Comparison of ENCODE assay signal across 19 mouse cellular contexts in the genomic region with DNA sequence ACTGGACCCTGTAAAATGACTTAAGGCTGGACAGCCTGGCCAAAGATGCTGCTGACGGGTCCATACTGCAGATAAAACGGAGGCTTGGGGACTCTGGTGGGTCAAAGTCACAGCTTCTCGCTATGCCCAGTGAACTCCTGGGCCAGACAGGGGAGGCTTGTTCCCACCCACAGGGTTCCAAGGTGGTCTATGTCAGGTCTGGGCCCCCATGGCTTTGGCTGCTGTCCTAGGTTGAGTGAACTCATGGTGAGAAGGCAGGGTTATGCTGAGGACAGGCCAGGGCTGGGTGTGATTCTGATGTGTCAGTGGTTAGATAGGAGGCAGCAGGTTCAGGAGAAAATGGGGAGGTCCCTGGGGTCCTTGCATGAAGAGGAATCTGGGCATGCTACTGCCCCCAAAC. TPM values are rescaled to one million over a fixed set of nuclear protein-coding genes. Genes with fewer than 3 reads are reported as not detected.
"Had no signal": no experiment of that assay in that cellular context is flagged by ENCODE, and none has a peak within 500 bp of the region (broad histone marks: within the 10 kb centered on the region; RNA-seq: fewer than 3 reads in every experiment).

No protein-coding gene starts in this region.

- H3K9ac ChIP-seq: lung, embryonic 14.5 days; midbrain, embryonic 12.5 days; neural tube, embryonic 13.5 days; neural tube, embryonic 15.5 days had no signal

- H3K27ac ChIP-seq: midbrain, embryonic 10.5 days; midbrain, embryonic 12.5 days; neural tube, embryonic 13.5 days; neural tube, embryonic 15.5 days had no signal

- H3K9me3 ChIP-seq: midbrain, embryonic 10.5 days; midbrain, embryonic 12.5 days; neural tube, embryonic 13.5 days; neural tube, embryonic 15.5 days had no signal

- H3K27me3 ChIP-seq: neural tube, embryonic 15.5 days had no signal

- H3K4me3 ChIP-seq: midbrain, embryonic 10.5 days; midbrain, embryonic 12.5 days; myocyte; neural tube, embryonic 13.5 days; neural tube, embryonic 15.5 days had no signal

- H3K36me3 ChIP-seq: midbrain, embryonic 10.5 days; midbrain, embryonic 12.5 days; neural tube, embryonic 13.5 days; neural tube, embryonic 15.5 days had no signal

- DNase-seq: lung, adult 18-20 months; lung, embryonic 14.5 days; lung, postnatal 10 days; lung, postnatal 4 days; retina, postnatal 1 day; right cerebral cortex, adult 18-20 months; right cerebral cortex, postnatal 25 days; right cerebral cortex, postnatal 4 days; thymus, adult 18-20 months; thymus, postnatal 14 days; thymus, postnatal 36 days had no signal

- ATAC-seq: midbrain, embryonic 16.5 days had no signal

- H3K4me2 ChIP-seq: lung, embryonic 14.5 days; midbrain, embryonic 12.5 days; neural tube, embryonic 13.5 days; neural tube, embryonic 15.5 days had no signal

RNA-seq across cellular contexts. Expression of a gene that starts 8.1 kb away (rescaled TPM):
- polyA plus RNA-seq: liver, embryonic 16.5 days; myocyte had no signal

RNA-seq across cellular contexts. Expression of a gene that starts 46.0 kb away (rescaled TPM):
- polyA plus RNA-seq: midbrain, embryonic 10.5 days; myocyte; neural tube, embryonic 11.5 days had no signal

RNA-seq across cellular contexts. Expression of a gene that starts 55.0 kb away (rescaled TPM):
- polyA plus RNA-seq: lung, embryonic 14.5 days; midbrain, embryonic 12.5 days; neural tube, embryonic 11.5 days had no signal
